Mouse (Mus musculus) embryonic facial prominence, embryonic 12.5 days (tissue): ENCODE measurements around the gene Tbc1d22a. TPM values are rescaled to one million over a fixed set of nuclear protein-coding genes. Genes with fewer than 3 reads are reported as not detected.

Source experiments
- ATAC-seq: fragments of 200-750 bp; cut with Nextera tagmentation; 2 replicates; pipeline ENCODE4 v1.8.0; 2017; ENCODE audit not compliant: insufficient number of reproducible peaks, insufficient read depth, low FRiP score, low TSS enrichment
- H3K27ac ChIP-seq: fragments of 300-500 bp; sonication (generic); 2 replicates; pipeline ENCODE4 v1.5.1; 2016; ENCODE audit warnings: mild to moderate bottlenecking
- H3K27me3 ChIP-seq: fragments of 300-500 bp; sonication (generic); 2 replicates; pipeline ENCODE4 v1.6.1; 2016; ENCODE audit warnings: mild to moderate bottlenecking, moderate library complexity
- H3K36me3 ChIP-seq: fragments of 300-500 bp; sonication (generic); 2 replicates; pipeline ENCODE4 v1.6.1; 2016; ENCODE audit warnings: mild to moderate bottlenecking
- H3K4me1 ChIP-seq: fragments of 300-500 bp; sonication (generic); 2 replicates; pipeline ENCODE4 v1.6.1; 2016
- H3K4me2 ChIP-seq: fragments of 300-500 bp; sonication (generic); replicated peaks from 2 replicates; pipeline ENCODE4 v1.6.1; 2016; ENCODE audit warnings: mild to moderate bottlenecking, moderate library complexity
- H3K4me3 ChIP-seq: fragments of 300-500 bp; sonication (generic); 2 replicates; pipeline ENCODE4 v1.5.1; 2016; ENCODE audit warnings: mild to moderate bottlenecking
- H3K9ac ChIP-seq: fragments of 300-500 bp; sonication (generic); 2 replicates; pipeline ENCODE4 v1.6.1; 2016; ENCODE audit warnings: mild to moderate bottlenecking, moderate library complexity
- H3K9me3 ChIP-seq: fragments of 300-500 bp; sonication (generic); 2 replicates; pipeline ENCODE4 v1.6.1; 2016; ENCODE audit warnings: mild to moderate bottlenecking, moderate library complexity
- WGBS: fragments of 180-500 bp; shearing (Covaris S2); methylation state at CpG from one replicate; pipeline ENCODE4 v1.1.7; 2016; 5-methylcytosine and 5-hydroxymethylcytosine counted together
- polyA plus RNA-seq: library from polyadenylated mRNA; unstranded; fragments of >200 nt; fragmentation: Nextera tagmentation; extraction: Ambion mirVana; gene quantifications from 2 replicates; pipeline ENCODE4 v1.2.1, GENCODE M21; 2016

Gene Tbc1d22a
- polyA plus RNA-seq, 1 experiment from 2014 or later, result 13.0 TPM

DNA sequence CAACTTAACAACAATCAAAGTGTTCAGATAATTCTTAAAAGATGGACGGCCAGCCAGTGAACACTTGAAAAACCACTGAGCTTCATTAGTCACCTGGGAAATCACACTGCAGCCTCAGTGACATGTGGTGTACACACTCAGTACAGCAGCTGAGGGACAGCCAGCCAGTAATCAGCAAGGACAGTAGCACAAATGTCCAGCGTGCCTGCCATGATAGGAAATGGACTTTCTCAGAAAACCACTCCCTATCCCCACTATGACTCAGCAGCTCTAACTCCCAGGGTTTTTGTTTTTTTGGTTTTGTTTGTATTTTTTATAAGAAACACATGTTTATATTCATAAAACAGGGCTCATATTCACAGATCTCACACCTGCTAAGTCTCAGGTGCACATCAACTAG, 209.6 kb downstream of the Tbc1d22a start:
- 68% methylated on average over 2 of the region's 2 CpGs for WGBS
- Histone ChIP-seq H3K4me1 (no peaks in the 10 kb centered on the region), H3K27ac (no peak overlapping the region), H3K27me3 (no peaks in the 10 kb centered on the region), H3K9ac (no peak overlapping the region), H3K4me2 (no peak overlapping the region), H3K36me3 (no peaks in the 10 kb centered on the region), H3K9me3 (no peaks in the 10 kb centered on the region), H3K4me3 (no peak overlapping the region)
- ATAC-seq, result no peak

DNA sequence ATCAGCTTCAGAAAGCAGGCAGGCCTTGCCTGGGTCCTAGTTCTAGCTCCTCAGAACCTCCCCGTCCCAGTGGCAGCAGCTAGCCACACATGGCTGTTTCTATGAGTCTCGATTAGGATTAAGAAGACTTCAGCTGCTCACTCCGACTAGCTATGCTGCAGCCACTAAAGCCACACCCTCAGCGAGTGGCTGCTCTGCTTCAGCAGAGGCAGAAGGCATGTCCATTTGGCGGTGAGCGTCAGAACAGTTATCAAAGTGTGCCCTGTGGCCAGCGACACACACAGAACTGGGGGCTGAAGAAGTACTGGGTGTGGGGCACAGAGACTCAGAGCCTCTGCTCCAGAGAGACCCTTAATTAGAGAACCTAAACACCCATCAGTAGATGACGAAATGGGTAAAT, 210.7 kb downstream of the Tbc1d22a start:
- H3K27ac ChIP-seq, result no peak overlapping the region
- no peaks in the 10 kb centered on the region for H3K4me1 ChIP-seq
- 71% methylated on average over 8 of the region's 8 CpGs for WGBS
- no peaks in the 10 kb centered on the region for H3K9me3 ChIP-seq
- no peak for ATAC-seq
- no peak overlapping the region for H3K4me3 ChIP-seq
- H3K9ac ChIP-seq, result no peak overlapping the region
- H3K36me3 ChIP-seq, result no peaks in the 10 kb centered on the region
- H3K4me2 ChIP-seq, result no peak overlapping the region
- H3K27me3 ChIP-seq, result no peaks in the 10 kb centered on the region

DNA sequence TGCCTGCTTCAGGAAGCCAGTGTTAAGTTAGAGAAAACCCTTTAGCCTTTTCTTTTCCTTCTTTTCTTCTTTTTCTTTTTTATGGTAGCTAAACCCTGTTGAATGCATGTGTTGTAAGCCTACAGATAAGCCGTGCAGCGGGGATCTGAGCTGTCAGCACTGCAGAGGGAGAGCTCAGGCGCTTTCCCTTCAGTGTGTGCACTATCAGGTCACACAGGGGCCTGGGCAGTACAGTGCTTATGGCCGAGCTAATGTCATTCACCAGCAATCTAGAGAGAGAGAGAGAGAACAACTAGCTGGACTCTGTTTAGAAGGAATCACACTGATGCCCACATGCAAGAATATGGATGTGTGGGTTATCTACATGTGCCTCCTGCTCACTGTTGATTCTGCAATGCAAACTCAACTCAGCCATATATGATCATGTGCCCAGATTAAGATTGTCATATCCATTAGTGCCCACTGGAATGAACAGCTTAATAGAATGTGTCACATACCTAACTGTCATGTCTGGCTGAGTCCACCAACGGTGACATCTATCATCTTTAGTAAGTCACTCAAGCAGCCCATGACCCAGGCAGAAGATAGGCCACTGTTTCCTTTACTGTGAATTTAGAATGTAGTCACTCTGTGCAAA, 212.2 kb downstream of the Tbc1d22a start:
- ATAC-seq, result no peak
- Histone ChIP-seq H3K27me3 (no peaks in the 10 kb centered on the region), H3K9ac (no peak overlapping the region), H3K36me3 (no peaks in the 10 kb centered on the region), H3K27ac (no peak overlapping the region), H3K4me1 (no peaks in the 10 kb centered on the region), H3K4me3 (no peak overlapping the region), H3K9me3 (no peaks in the 10 kb centered on the region), H3K4me2 (no peak overlapping the region)
- 79% methylated on average over 5 of the region's 5 CpGs for WGBS

GRCm38 (mm10) chr15:86427439-86427838, 213.2 kb downstream of the Tbc1d22a start:
- Histone ChIP-seq H3K4me1 (no peaks in the 10 kb centered on the region), H3K27me3 (no peaks in the 10 kb centered on the region), H3K4me2 (no peak overlapping the region), H3K4me3 (no peak overlapping the region), H3K9me3 (no peaks in the 10 kb centered on the region), H3K9ac (no peak overlapping the region), H3K27ac (no peak overlapping the region), H3K36me3 (no peaks in the 10 kb centered on the region)
- ATAC-seq, result no peak
- WGBS, result 91% methylated on average over 4 of the region's 4 CpGs

DNA sequence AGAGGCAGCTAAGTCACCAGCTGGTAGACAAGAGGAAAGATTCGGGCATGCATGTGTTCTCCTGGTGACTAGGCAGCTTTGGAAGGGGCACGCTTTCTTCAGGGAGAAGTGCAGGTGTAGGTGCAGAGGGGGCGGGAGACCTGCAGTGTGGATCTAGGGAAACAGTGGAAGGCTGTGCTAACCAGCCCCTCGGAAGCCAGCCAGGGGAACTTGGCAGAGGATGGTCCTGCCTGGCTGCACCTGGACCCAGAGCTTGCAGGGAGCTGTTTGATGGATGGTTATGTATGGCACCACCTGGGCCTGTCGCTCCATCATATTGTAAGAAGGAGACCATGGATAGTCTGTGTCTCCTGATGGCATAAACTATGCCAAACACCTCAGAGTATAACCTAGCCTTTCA, 214.2 kb downstream of the Tbc1d22a start:
- no peaks in the 10 kb centered on the region for H3K4me1 ChIP-seq
- WGBS, result 86% methylated on average over 5 of the region's 5 CpGs
- no peak for ATAC-seq
- H3K36me3 ChIP-seq, result no peaks in the 10 kb centered on the region
- H3K4me2 ChIP-seq, result no peak overlapping the region
- H3K4me3 ChIP-seq, result no peak overlapping the region
- no peak overlapping the region for H3K9ac ChIP-seq
- H3K27me3 ChIP-seq, result no peaks in the 10 kb centered on the region
- H3K9me3 ChIP-seq, result no peaks in the 10 kb centered on the region
- H3K27ac ChIP-seq, result no peak overlapping the region

- WGBS, result 63% methylated on average over 8 of the region's 8 CpGs
- Histone ChIP-seq H3K9me3 (no peaks in the 10 kb centered on the region), H3K27ac (no peak overlapping the region), H3K4me1 (no peaks in the 10 kb centered on the region), H3K4me3 (no peak overlapping the region), H3K27me3 (no peaks in the 10 kb centered on the region), H3K4me2 (no peak overlapping the region), H3K9ac (no peak overlapping the region), H3K36me3 (no peaks in the 10 kb centered on the region)
- ATAC-seq, result no peak
Measured at GRCm38 (mm10) chr15:86429766-86430335, 215.6 kb downstream of the Tbc1d22a start.

GRCm38 (mm10) chr15:86431539-86432080, 217.4 kb downstream of the Tbc1d22a start:
- WGBS, result 70% methylated on average over 11 of the region's 11 CpGs
- Histone ChIP-seq H3K9ac (no peak overlapping the region), H3K9me3 (no peaks in the 10 kb centered on the region), H3K27me3 (no peaks in the 10 kb centered on the region), H3K4me2 (no peak overlapping the region), H3K27ac (no peak overlapping the region), H3K4me1 (no peaks in the 10 kb centered on the region), H3K36me3 (no peaks in the 10 kb centered on the region), H3K4me3 (no peak overlapping the region)
- ATAC-seq, result no peak

DNA sequence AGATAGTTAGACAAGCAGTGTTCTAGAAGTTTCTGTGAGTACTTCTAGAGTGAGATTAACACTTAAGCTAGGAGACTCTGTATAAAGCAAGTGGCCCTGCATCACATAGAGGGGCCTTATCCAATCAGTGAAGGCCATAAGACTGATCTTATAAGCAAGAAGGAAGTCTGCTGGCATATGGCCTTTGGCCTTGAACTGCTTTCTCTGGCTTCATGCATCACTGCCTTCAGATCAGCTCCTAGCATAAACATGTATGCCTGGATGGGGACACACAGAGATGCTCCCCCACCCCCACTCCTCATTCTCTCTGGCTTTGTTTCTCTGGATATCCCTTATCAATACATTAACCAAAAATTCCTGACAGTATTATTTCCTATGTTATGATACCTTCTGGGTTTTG, 218.5 kb downstream of the Tbc1d22a start:
- ATAC-seq, result no peak
- Histone ChIP-seq H3K9me3 (no peaks in the 10 kb centered on the region), H3K9ac (no peak overlapping the region), H3K4me3 (no peak overlapping the region), H3K4me1 (no peaks in the 10 kb centered on the region), H3K27ac (no peak overlapping the region), H3K36me3 (no peaks in the 10 kb centered on the region), H3K27me3 (no peaks in the 10 kb centered on the region), H3K4me2 (no peak overlapping the region)

DNA sequence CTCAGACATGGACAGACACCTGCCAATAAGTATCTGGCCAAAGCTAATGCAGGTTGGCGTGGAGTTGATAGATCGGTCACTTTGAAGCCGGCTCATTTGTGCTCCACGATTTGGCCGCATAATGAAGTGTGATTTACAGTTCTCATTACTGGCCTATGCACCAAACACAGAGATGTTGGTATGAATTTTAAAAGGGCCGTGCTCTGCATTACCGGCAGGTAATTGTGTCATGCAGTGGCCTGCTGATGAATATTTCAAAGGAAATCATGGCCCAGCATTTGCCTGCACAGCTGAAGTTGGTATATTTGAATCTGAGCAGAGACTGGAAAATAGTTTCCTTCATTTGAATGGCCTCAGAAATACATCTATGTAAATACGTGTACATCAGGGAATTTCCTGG, 219.1 kb downstream of the Tbc1d22a start:
- no peak for ATAC-seq
- Histone ChIP-seq H3K4me1 (no peaks in the 10 kb centered on the region), H3K9me3 (no peaks in the 10 kb centered on the region), H3K27me3 (no peaks in the 10 kb centered on the region), H3K4me3 (no peak overlapping the region), H3K9ac (no peak overlapping the region), H3K27ac (no peak overlapping the region), H3K36me3 (no peaks in the 10 kb centered on the region), H3K4me2 (no peak overlapping the region)
- WGBS, result 91% methylated on average over 8 of the region's 8 CpGs

- Histone ChIP-seq H3K9ac (no peak overlapping the region), H3K9me3 (no peaks in the 10 kb centered on the region), H3K4me3 (no peak overlapping the region), H3K4me2 (no peak overlapping the region), H3K27ac (no peak overlapping the region), H3K4me1 (no peaks in the 10 kb centered on the region), H3K36me3 (no peaks in the 10 kb centered on the region), H3K27me3 (no peaks in the 10 kb centered on the region)
- WGBS, result 84% methylated on average over 3 of the region's 3 CpGs
- ATAC-seq, result no peak
Measured at GRCm38 (mm10) chr15:86434241-86434640, 220.0 kb downstream of the Tbc1d22a start.

GRCm38 (mm10) chr15:86437346-86437745, 223.1 kb downstream of the Tbc1d22a start:
- H3K4me3 ChIP-seq, result no peak overlapping the region
- no peaks in the 10 kb centered on the region for H3K27me3 ChIP-seq
- 87% methylated on average over 2 of the region's 2 CpGs for WGBS
- ATAC-seq, result no peak
- no peaks in the 10 kb centered on the region for H3K36me3 ChIP-seq
- H3K4me1 ChIP-seq, result no peaks in the 10 kb centered on the region
- no peak overlapping the region for H3K9ac ChIP-seq
- H3K9me3 ChIP-seq, result no peaks in the 10 kb centered on the region
- no peak overlapping the region for H3K4me2 ChIP-seq
- no peak overlapping the region for H3K27ac ChIP-seq

DNA sequence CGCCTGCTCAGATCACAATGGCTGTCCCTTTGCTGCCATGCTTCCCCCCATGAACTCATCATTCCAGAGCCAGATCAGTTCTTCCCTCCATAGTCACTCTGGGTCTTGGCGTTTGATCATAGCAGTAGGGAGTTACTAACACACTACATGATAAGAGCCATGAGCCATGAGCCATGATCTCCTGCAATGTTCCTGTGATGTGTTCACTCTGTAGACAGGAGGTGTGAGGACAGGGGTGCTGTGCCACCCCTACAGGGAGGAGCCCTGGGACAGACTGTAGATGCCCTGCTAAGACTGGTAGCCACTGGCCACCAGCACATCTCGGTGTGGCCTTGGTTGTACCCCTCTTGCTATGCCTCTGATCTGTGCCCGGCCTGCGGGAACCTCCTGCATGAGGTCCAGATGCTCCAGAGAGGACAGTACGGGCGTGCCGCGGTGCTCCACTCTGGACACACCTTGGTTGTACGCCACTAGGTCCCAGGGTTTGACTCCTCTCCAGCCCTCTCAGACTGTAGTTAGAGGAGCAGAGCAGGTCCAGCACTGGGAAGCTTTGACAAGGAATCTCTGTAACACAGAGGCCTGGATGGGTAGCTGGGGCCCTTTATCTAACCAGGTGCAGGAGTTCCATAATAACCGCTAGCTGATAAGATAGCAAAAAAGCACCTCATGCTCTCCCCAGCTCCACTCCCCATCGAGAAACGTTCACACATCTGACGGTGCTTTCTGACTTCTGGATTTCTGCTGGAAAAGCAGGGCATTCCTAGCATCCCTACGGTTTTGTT, 224.9 kb downstream of the Tbc1d22a start:
- no peak overlapping the region for H3K4me2 ChIP-seq
- no peak for ATAC-seq
- 91% methylated on average over 15 of the region's 15 CpGs for WGBS
- no peak overlapping the region for H3K9ac ChIP-seq
- H3K36me3 ChIP-seq, result no peaks in the 10 kb centered on the region
- no peaks in the 10 kb centered on the region for H3K4me1 ChIP-seq
- no peak overlapping the region for H3K4me3 ChIP-seq
- H3K27ac ChIP-seq, result no peak overlapping the region
- H3K9me3 ChIP-seq, result no peaks in the 10 kb centered on the region
- H3K27me3 ChIP-seq, result no peaks in the 10 kb centered on the region
